Mouse (Mus musculus) myocyte (in vitro differentiated cells): ENCODE measurements around the gene Trappc3.

ENCODE experiments used
- MAX ChIP-seq: IDR thresholded peaks from one replicate; pipeline ENCODE4 v1.6.1; 2011; ENCODE audit warnings: low read depth, mild to moderate bottlenecking, control low read depth
- MYOG ChIP-seq, 3 experiments: IDR thresholded peaks; one replicate each; pipeline ENCODE4 v1.6.1; 2011; ENCODE audit warnings: control low read depth in 2 of 3, low read depth in 2 of 3, mild to moderate bottlenecking in 2 of 3; ENCODE audit not compliant: insufficient read length in 2 of 3, control insufficient read depth in 1 of 3, insufficient read depth in 1 of 3
- POLR2AphosphoS2 ChIP-seq: IDR thresholded peaks from one replicate; pipeline ENCODE4 v1.6.1; 2011; ENCODE audit warnings: low read depth, control low read depth; ENCODE audit not compliant: insufficient read length
- TCF12 ChIP-seq: IDR thresholded peaks from one replicate; pipeline ENCODE4 v1.6.1; 2011; ENCODE audit warnings: mild to moderate bottlenecking, control low read depth; ENCODE audit not compliant: poor library complexity, insufficient read depth, severe bottlenecking

- TF ChIP-seq POLR2AphosphoS2: no peak
- no peak for TF ChIP-seq MAX
- no peak for TF ChIP-seq MYOG (IDR thresholded peaks at IDR 0.05; ENCODE audit: control insufficient read depth in 1 of 3, insufficient read depth in 1 of 3, insufficient read length in 2 of 3, low read depth in 2 of 3)
- TF ChIP-seq TCF12: no peak
Observed at GRCm38 (mm10) chr4:126235191-126235590, 26.9 kb upstream of the Trappc3 start.
